8 mouse cellular contexts compared by ENCODE assay signal in the genomic region with DNA sequence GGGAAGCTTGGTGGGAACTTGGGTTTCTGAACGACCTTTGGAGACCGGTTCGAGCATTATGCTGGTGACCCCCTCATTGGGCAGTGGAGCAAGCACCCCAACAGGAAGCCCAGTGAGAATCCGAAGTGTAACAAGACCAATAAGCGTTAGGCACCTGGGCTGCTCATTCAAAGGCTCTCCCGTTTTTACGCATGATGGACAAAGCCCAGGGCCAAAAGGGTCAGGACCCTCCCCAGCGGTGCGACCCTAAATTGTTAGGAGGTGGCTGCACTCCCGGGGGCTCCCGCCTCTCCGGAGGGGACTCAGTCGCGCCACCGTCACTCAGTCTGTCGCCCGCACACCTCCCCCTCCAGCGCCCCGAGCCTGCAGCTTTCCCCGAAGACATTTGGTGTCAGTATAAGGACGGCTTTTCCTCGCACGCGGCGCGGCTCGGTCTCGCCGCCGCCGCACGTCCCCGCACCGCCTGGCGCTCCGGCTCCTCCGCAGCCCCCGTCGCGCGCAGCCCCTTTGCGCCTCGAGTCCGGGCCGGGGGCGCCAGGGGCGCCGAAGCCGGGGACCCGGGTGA. TPM values are rescaled to one million over a fixed set of nuclear protein-coding genes. Genes with fewer than 3 reads are reported as not detected.
DNase-seq lines count a peak whose midpoint lies in the region; ATAC-seq and TF ChIP-seq lines count a peak whose summit lies in the region.

A gene (plus strand): TSS at position 388 of the 565 bp plus-strand sequence.

- H3K9ac ChIP-seq in hindbrain, embryonic 13.5 days = peak within 1 kb of the TSS; percentile 79
- no peak within 1 kb of the TSS for H3K9ac ChIP-seq in liver, embryonic 12.5 days

- TF ChIP-seq POLR2A in spleen, adult 2 months (IDR thresholded peaks at IDR 0.05; ENCODE audit: low read depth, low read length) = no peak

- no peaks in the 10 kb centered on the region for H3K9me3 ChIP-seq in hindbrain, embryonic 13.5 days
- no peaks in the 10 kb centered on the region for H3K9me3 ChIP-seq in liver, embryonic 12.5 days (replicated peaks)

- DNase-seq in adrenal gland, adult 2 months = peak; percentile 21
- no peak for DNase-seq in adrenal gland, adult 18-20 months (ENCODE audit: low spot score in 2 of 2)
- no peak for DNase-seq in spleen, adult 2 months (ENCODE audit: low read depth in 1 of 2, low spot score in 2 of 2)
- DNase-seq in spleen, adult 12 weeks (ENCODE audit: low spot score) = no peak
- DNase-seq in right cerebral cortex, postnatal 36 days (ENCODE audit: low spot score in 2 of 2) = peak; percentile 57 to 58
- no peak for DNase-seq in lung, postnatal 14 days

- H3K4me2 ChIP-seq in hindbrain, embryonic 13.5 days = peak within 1 kb of the TSS; percentile 82
- H3K4me2 ChIP-seq in liver, embryonic 12.5 days = peak within 1 kb of the TSS; percentile 60

- WGBS in spleen, adult 2 months = 3% methylated on average over 45 of the region's 50 CpGs
- WGBS in hindbrain, embryonic 13.5 days = under 1% methylated on average over 38 of the region's 50 CpGs
- 3% methylated on average over 48 of the region's 50 CpGs for WGBS in liver, embryonic 12.5 days (ENCODE audit: insufficient replicate concordance)

- no peak within 1 kb of the TSS for H3K4me3 ChIP-seq in spleen, adult 2 months (ENCODE audit: extremely low read depth, insufficient read depth, insufficient read length)
- H3K4me3 ChIP-seq in hindbrain, embryonic 13.5 days = peak within 1 kb of the TSS; percentile 57
- peak within 1 kb of the TSS; percentile 40 for H3K4me3 ChIP-seq in liver, embryonic 12.5 days

- H3K27ac ChIP-seq in spleen, adult 2 months (ENCODE audit: insufficient read depth, low read length) = no peak within 1 kb of the TSS
- H3K27ac ChIP-seq in hindbrain, embryonic 13.5 days = no peak within 1 kb of the TSS; the same call in 1 of the 2 replicates
- H3K27ac ChIP-seq in liver, embryonic 12.5 days = no peak within 1 kb of the TSS

- no peaks in the 10 kb centered on the region for H3K36me3 ChIP-seq in spleen, adult 2 months (ENCODE audit: control insufficient read depth, insufficient read depth, low read length)
- no peaks in the 10 kb centered on the region for H3K36me3 ChIP-seq in hindbrain, embryonic 13.5 days
- no peaks in the 10 kb centered on the region for H3K36me3 ChIP-seq in liver, embryonic 12.5 days

- no peak for TF ChIP-seq CTCF in spleen, adult 2 months (IDR thresholded peaks at IDR 0.05; ENCODE audit: extremely low read depth, insufficient read depth, insufficient read length, insufficient replicate concordance)

- ATAC-seq in hindbrain, embryonic 13.5 days (ENCODE audit: low FRiP score) = peak; percentile 67; the same call in 1 of the 2 replicates
- no peak for ATAC-seq in liver, embryonic 12.5 days

- H3K4me1 ChIP-seq in spleen, adult 2 months (ENCODE audit: control insufficient read depth, insufficient read depth, insufficient read length) = peaks cover 6% of the 10 kb centered on the region; the same call in 1 of the 2 replicates
- H3K4me1 ChIP-seq in hindbrain, embryonic 13.5 days (replicated peaks) = peaks cover 21% of the 10 kb centered on the region
- H3K4me1 ChIP-seq in liver, embryonic 12.5 days = peaks cover 12% of the 10 kb centered on the region; the same call in 1 of the 2 replicates

- H3K27me3 ChIP-seq in spleen, adult 2 months (ENCODE audit: control insufficient read depth, insufficient read depth, low read length) = peaks cover 25% of the 10 kb centered on the region
- peaks cover 83% of the 10 kb centered on the region for H3K27me3 ChIP-seq in hindbrain, embryonic 13.5 days
- H3K27me3 ChIP-seq in liver, embryonic 12.5 days (replicated peaks) = peaks cover 100% of the 10 kb centered on the region

RNA-seq across cellular contexts. Expression of the gene that starts here (rescaled TPM):
- 1 to 10 TPM in 1 of 2 experiments, under 1 TPM in 1; 0.46 to 1.1 TPM for total RNA-seq in adrenal gland, adult 2 months (2021)
- polyA plus RNA-seq in adrenal gland, adult 2 months (2012; rRNA removed) = 0.81 and 0.85 TPM in 2 replicates
- total RNA-seq in adrenal gland, adult 18-20 months (2021) = under 1 TPM; 0.29 to 0.40 TPM
- 18.9 and 23.7 TPM in 2 replicates for polyA plus RNA-seq in spleen, adult 2 months (2012; rRNA removed)
- 0.34 and 0.39 TPM in 2 replicates for polyA plus RNA-seq in hindbrain, embryonic 13.5 days (2015; fragmentation: Nextera tagmentation; extraction: Ambion mirVana)
- 0.02 and 0.37 TPM in 2 replicates for polyA plus RNA-seq in liver, embryonic 12.5 days (2016; fragmentation: Nextera tagmentation; extraction: Ambion mirVana)

Comparison
In these comparisons a context has a peak if more than half of its experiments do, and no peak if none do; other contexts are left out.
1. RNA of the gene that starts here (polyA plus RNA-seq): 18.9 to 23.7 TPM in spleen, adult 2 months; 0.81 to 0.85 TPM in adrenal gland, adult 2 months, 0.34 to 0.39 TPM in hindbrain, embryonic 13.5 days and 0.02 to 0.37 TPM in liver, embryonic 12.5 days; every median in the first group is over 10 times any median in the second.
2. DNase-seq: peak in adrenal gland, adult 2 months (single experiment) and right cerebral cortex, postnatal 36 days (2 of 2); none in adrenal gland, adult 18-20 months (0 of 2), spleen, adult 2 months (0 of 2), spleen, adult 12 weeks (single experiment) and lung, postnatal 14 days (single experiment).
3. Peak in ATAC-seq, H3K4me3 ChIP-seq, H3K9ac ChIP-seq and H3K4me2 ChIP-seq in hindbrain, embryonic 13.5 days; RNA of the gene not detected or under 1 TPM.